Mouse (Mus musculus) layer of hippocampus, adult 18-20 months (tissue): Measurements from ENCODE around the gene Reps2. TPM values are rescaled to one million over a fixed set of nuclear protein-coding genes. Genes with fewer than 3 reads are reported as not detected.
A peak's percentile ranks its signal among the peaks of the same experiment; 100 is the strongest.

ENCODE experiments used
- DNase-seq, 2 experiments: peaks; one replicate each; pipeline ENCODE4 v3.0.0; 2022; ENCODE audit warnings: low spot score in 2 of 2
- long read RNA-seq: library from polyadenylated mRNA; stranded (forward); transcript quantifications from one replicate; pipeline ENCODE4 v2.0.0, GENCODE M21; 2021
- total RNA-seq, 2 experiments: library from RNA; stranded (reverse); gene quantifications; 2 replicates each; pipeline ENCODE4 v1.2.3; 2021

Gene Reps2
- total RNA-seq = 100 to 1,000 TPM; 146 to 153 TPM
- long read RNA-seq, full-length matches to known transcripts = 13 of 161 reads
- long read RNA-seq, partial matches to known transcripts = 24 of 161 reads
- long read RNA-seq, other reads (novel, unspliced or antisense) = 124 of 161 reads

DNA sequence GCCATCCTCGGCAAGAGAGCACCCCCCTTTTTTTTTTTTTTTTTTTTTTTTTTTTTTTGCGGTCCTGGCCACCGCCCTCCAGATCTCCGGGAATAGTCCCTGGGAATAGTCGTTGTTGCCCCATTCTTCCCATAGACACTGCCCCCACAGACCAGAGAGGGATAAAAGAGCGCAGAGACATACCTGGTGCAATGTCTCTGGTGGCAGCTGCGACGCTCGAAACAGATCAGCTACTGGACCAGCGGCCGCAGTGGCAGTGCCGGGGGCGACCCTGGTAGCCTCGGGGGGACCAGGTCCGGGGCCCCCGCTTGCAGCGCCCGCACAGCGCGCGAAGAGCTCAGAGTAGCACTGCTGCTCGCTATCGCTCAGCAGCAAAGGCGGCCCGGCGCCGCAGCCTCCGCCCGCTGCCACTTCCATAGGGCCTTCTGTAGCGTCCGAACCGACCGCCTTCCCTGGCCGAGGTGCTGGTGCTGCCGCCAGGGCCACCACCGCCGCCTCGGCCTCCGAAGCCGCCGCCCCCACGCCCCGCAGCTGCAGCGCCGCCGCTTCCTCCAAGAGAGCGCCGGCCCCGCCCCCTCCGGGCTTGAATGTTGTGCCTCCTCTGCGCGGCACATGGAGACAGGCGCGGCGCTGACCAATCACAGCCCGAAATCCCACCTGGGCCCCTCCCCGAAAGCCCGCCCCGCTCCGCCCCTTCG, at the start of gene Reps2:
TSS of gene Reps2 (minus strand) at position 559 of the 698 bp plus-strand sequence.
- peak; percentile 44 to 79 for DNase-seq

DNA sequence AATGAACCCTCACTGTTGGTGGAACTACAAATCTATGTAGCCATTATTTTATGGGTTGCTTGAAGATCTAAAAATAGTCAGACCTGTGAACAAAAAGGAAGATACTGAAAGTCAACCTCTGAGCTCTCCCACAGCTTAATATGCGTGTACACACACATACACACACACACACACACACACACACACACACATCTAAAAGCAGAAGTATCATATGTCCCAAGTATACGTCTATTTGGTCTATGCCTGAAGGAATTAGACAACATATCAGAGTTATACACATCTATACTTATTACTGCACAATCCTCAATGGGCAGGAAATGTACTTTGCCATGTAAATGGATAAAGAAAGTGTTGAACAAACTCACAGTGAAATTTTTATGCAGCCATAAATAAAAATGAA, 47.8 kb upstream of the Reps2 start:
- DNase-seq = no peak

DNA sequence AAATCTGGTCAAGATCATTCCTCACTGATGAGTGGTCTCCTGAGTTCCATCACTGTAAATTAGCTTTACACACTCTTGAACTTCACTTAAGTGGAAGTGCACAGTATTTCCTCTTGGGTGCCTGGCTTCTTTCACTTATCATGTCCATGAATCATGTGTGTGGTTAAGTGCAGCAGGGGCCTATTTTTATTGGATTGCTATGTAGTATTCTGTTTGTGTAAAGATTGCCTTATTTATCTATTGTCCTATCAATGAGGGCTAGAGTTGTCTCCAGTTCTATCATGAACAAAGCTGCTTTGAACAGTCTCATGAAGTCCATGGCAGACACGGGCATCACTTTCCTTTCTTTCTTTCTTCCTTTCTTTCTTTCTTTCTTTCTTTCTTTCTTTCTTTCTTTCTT, 41.9 kb upstream of the Reps2 start:
- no peak for DNase-seq

DNA sequence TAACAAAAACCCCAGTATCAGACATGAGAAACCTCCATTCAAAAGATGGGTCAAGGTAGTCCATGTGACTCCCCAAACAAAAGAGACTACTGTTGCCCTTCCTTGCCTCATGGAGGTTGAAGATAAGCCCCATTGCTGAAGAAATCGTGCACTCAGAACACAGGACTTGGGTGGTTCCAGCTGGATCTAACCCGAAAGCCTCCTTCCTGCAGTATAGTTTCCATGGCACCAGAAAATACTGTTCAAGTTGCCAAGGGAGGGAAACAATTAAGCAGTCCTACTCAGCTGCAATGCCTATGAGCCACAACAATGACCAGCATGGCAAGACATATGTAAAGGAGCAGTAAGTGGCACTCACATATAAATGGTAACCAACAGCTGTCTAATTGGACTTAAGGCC, 36.1 kb upstream of the Reps2 start:
- no peak for DNase-seq

DNA sequence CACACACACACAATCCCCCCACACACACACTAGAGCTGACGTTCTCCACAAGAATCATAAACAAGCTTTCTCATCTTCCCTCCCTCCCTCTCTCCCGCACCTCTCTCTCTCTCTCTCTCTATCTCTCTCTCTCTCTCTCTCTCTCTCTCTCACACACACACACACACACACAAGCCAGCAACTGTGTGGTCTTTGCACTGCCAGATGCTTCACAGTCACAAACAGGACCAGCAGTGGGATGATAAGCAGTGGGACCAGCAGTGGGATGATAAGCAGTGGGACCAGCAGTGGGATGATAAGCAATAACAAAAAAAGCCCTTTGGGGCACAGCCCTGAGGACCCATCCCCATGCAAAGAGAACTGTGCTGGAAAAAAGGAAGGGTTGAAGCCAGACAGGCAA, 35.4 kb upstream of the Reps2 start:
- DNase-seq = no peak

DNA sequence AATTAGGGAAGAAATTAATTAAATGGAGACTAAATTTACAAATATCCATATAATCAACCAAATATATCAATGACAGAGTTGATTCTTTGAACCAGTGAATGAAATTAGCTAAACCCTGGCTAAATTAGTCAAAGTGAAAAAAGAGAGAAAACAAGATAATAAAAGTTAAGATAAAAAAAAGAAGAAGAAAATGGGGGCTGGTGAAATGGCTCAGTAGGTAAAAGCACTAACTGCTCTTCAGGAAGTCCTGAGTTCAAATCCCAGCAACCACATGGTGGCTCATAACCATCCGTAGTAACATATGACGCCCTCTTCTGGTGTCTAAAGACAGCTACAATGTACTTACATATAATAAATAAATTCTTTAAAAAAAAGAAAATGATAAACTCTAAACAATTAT, 22.7 kb upstream of the Reps2 start:
- DNase-seq = no peak

DNA sequence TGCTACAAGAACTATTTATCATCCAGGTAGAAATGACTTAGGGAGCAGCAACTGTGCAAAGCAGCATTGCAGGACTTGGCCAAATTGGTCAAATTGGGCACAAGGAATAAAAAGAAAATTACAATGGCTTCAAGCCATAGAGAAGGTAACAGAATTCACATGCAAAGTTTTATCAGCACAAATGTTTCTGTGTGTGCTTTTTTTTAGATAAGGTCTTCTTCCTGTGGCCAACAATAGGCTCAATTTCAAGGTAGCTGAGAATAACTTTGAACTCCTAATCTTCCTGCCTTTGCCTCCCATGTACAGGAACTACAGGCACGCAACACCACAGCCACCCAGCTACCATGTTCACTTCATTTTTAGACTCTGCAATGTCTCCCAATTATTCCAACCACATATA, 16.7 kb upstream of the Reps2 start:
- DNase-seq = no peak

DNA sequence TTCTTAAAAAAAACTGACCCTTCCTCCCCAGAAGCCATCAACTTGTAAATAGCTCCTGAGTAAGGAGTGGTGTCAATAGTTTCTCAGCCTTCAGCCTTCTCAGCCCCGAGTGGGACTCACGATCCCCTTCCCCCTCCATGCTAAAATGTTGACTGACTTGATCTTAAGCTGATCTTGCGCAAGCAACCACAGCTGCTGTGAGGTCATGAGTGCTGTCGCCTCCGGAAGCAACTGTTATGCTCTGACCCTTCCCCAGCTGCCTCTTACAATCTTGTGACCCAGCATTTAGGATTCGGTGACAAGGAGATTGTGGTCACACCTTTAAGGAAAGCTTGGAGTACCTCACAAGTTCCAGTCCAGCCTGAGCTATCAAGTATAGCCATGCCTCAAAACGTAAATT, 10.1 kb upstream of the Reps2 start:
- no peak for DNase-seq

DNA sequence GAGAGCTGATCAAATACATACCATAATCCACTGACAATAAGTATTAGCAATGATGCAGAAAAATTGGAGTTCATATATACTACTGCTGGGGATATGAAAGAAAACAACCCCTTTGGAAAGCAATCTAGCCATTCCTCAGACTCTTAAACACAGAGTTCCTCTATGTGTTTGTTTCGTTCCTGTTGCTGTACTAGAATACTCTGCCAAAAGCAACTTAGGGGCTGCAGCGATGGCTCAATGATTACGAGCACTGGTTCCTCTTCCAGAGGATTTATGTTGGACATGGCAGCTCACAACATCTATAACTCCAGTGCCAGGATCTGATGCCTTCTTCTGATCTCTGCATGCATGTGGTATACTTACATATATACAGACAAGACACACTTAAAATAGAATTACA, 9.0 kb upstream of the Reps2 start:
- no peak for DNase-seq

DNA sequence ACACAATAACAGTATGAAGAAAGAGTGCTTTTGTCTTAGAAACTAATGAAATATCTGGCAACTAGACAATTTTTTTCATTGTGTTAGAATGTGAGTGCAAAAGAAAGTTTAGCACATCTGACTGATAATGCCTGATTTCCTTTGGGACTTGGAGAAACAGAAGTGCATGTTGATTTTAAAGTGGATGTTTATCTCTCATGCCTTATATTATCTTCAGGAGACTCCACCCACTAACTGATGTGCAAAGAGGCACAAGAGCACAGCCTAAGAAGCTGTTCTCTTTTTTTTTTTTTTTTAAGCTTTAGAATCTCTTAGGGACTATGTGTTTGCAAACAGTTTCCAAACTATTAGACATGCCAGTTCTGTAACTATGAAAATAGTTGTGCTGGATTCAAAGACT, 7.7 kb upstream of the Reps2 start:
- no peak for DNase-seq

DNA sequence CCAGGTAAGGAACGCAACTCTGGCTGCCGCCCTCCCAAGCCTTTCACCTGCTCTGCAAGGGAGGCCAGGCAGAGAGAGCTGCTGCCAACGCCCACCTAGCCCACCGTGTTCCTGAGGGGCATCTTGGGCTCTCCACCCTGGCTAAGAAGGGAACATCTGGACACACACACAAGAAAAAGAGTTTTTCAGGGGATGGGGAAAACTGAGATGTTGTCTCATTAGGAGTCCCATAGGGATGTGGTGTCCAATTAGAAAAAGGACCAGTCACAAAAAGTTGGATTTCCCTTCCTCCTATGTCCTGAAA, 292 bp upstream of the Reps2 start:
- DNase-seq = no peak

DNA sequence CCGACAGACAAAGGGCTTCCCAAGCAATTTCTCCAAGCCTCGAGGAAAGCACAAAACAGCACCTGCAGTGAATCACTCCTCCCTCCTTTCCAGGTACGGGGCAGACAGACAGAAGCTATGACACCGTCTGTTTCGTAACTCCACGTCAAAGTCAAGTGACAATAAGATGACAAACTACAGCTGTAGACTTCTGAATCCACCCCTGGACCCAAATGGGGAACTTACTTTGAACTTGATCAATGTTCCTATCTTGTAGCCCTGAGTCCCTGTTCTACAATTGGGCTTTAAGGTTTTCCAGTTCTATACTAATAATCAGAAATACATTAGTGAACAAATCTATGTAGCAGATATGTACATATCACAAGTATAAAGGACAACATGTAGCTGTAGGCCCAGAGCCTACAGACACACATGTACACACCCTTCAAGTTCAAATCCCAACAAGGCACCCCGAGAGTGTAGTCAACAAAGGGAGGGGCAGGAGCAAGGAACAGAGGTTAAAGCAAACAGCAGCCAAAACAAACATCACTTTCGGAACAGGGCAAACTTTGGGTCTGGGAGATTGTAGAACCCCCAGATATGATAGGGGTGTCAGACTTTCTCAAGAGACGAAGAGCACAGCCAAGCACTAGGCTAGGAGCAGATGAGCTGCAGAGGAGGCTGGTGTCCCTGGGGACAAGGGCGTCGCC, 903 bp downstream of the Reps2 start:
- no peak for DNase-seq

DNA sequence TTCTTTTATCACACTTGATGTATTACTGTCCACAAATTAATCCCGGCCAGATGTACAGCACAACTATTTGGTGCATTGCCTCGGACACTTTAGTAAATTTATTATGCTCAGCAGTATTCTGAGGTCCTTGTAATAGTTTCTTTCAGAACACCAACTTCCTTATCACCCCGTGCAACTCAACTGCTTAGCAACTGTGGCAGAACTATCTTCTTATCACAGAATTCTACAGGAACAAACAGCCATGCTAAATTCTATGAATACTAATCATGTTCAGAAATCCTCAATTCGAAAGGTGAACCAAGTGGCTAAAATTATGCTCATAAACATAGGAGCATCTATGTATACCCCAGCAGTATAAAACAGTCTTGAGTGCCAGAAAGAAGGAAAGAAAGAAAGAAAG, 1.7 kb downstream of the Reps2 start:
- no peak for DNase-seq

DNA sequence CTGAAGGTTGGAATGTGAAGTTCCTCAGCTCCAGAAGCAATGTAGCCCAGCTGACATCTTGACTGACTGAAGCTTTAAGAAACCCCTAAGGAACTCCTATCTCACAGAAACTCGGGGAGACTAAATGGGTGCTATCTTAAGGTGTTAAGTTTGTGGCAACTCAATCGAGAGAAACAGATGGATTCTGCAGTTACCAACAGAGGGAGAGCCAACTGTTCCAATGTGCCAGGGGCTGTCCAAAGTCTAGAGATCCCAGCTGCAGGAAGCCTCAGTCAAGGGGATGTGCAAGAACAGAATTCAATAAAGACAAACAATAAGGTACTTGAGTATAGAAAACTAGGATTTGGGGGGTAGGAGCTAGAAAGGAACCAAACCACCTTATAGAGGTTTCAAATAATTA, 8.3 kb downstream of the Reps2 start:
- DNase-seq = no peak

DNA sequence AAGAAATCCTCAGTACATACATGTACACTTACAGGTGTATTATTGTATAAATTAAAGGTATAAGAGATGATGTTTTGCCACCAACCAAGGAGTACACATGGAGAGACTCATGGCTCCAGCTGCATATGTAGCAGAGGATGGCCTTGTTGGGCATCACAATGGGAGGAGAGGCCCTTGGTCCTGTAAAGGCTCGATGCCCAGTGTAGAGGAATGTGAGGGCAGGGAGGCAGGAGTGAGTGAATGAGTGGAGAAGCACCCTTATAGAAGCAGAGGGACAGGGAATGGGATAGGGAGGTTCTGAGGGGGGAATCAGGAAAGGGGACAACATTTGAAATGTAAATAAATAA, 21.4 kb downstream of the Reps2 start:
- no peak for DNase-seq

DNA sequence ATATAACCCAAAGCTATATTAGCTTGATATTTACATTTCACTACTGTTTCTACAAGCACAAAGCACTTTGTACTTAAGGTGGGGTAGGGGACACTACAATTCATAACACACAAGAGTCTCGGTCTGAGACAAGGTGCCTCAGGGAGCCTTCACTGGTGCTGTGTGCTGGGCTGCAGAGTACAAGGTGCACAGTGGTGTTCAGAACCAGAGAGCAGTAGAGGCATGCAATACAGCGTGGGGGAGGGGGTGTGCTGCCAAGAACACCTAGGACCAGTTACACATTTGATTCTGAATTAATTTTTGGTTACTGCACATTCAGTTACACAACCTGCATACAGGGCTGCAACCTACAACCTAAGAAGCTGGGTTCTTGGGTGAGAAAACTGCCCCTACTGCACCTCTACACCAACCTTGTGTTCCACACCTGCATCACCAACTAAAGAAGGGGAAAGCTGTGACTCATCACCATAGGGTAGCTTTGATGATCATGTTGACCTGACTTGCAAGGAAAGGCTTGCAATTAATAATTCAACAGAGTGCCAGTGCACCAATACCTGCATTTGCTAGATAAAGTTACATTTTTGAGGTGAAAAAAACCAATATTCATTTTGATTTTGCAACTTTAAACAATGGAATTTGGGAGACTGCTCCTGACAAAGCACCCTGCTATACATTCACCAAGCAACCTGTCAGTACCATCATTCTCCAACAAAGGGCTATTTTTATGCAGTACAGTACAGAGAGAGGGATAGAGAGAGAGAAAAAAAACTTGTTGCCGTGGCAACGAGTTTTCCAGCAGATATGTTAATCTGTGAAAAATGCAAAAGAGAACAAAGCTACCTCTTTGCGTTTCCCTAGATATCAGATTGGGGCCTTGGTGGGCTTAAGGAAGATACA, 22.0 kb downstream of the Reps2 start:
- peak in 1 of 2 experiments; percentile 51 for DNase-seq

DNA sequence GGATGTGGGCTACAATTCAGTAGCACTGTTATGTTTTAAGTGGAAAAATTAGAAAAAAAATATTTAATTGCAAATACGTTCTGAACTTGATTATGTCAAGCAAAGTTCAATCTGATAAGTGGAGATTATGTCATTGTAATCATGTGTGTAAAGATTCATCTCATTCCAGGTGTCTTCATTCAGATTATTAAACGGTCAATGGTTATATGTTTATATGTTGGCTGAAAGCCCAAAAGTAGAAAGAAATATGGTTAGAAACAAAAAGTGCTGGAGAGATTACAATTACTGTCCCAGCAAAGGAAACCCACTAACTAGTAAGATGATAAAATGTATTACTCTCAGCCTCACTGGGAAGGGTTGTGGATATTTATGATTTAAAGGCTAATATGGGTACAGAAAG, 23.7 kb downstream of the Reps2 start:
- DNase-seq = no peak

DNA sequence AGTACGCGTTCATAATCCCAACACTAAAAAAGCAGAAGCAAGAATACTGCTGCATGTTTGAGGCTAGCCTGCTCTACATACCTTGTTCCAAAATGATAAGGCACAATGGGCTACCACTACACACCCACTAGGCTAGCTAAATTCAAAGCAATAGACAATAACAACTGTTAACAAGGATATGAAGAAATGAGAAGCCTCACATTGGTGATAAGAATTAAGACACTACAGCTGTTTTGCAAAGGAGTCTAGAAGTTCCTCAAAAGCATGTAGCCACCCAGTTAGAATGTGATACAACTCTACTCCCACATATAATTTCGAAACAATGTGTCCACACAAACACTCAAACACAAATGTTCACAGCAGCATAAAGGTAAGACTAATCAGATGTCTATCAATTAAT, 24.9 kb downstream of the Reps2 start:
- DNase-seq = no peak

DNA sequence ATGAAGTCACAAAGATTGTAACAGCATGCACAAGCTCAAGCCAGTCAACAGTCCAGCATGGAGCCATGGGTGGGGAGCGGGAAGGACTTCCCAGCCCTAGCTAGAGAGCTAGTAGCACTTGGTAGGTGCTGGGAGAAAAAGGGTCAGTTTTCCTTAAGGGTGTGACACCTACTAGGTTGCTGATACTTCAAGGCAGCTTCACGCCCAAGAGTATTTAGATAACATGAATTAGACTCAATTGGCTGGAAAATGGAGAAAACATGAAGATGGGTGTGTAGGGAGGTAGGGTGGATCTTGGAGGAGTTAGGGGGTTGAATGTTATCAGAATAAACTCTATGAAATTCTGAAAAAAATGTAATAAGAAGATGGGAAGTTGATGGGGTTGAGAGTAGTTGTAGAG, 37.3 kb downstream of the Reps2 start:
- no peak for DNase-seq

DNA sequence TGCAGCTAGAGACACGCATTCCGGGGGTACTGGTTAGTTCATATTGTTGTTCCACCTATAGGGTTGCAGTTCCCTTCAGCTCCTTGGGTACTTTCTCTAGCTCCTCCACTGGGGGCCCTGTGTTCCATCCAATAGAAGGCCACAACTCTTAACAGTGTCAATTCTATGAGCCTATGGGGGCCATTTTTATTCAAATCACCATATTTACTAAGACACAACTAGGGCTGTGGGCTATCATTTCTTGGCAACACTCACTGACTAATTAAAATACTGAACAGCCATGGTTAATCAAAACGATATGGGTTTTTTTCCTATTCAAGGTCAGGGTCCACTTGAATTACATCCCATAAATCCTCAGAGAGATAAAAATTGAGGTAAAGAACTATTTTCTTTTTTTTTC, 43.8 kb downstream of the Reps2 start:
- DNase-seq = no peak

DNA sequence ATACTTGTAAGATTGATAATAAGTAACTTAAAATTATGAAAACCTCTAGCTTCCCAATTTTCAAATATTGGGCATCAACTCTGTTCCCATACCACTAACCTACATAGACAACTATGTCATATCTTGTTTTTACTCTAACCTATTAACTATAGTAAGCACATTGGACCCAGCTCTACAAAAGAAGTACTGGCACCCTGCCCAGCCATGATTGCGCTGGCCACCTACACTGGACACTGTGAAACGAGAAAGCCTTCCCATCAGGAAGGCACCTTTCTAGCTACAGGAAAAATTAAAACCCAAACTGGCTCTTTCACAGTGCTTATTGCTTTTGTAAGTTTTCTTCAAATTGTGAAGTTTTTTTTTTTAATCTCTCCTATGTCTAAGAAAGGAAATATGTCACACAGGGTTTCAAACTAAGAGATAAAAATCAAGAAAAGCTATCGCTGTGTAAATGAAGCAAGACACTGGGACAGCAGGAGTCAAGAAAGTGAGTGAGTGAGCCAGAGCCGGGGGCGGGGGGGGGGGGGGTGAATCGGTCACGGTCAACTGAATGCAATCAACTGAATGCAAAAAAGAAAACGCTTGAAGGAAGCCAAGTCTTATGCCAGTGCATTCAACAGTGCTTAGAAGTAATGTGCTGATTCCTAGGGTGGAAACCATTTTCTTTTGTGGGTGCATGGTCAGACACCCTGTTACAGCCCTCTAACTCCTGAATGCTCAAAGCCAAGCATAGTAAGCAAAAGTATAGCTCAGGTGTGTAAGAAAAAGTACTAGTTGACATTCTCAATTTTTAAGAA, 52.2 kb downstream of the Reps2 start:
- DNase-seq = no peak
